Mouse (Mus musculus) ES-E14 (cell line): ENCODE data around the gene Slu7.

Experiments
- CHD2 ChIP-seq: IDR thresholded peaks from 2 replicates; pipeline ENCODE4 v1.6.1; 2014; ENCODE audit warnings: mild to moderate bottlenecking, low read depth, low read length, inconsistent platforms
- MAFK ChIP-seq: IDR thresholded peaks from 2 replicates; pipeline ENCODE4 v1.6.1; 2014; ENCODE audit warnings: mild to moderate bottlenecking, low read depth, low read length, inconsistent platforms; ENCODE audit not compliant: insufficient read depth
- ZC3H11A ChIP-seq: IDR thresholded peaks from 2 replicates; pipeline ENCODE4 v1.6.1; 2012; ENCODE audit warnings: low read depth, mild to moderate bottlenecking, inconsistent platforms, low read length, borderline replicate concordance
- ZNF384 ChIP-seq: IDR thresholded peaks from 2 replicates; pipeline ENCODE4 v1.6.1; 2012; ENCODE audit warnings: low read depth, low read length, inconsistent platforms

GRCm38 (mm10) chr11:43417201-43417600 lies 16.3 kb upstream of the Slu7 start:
- no peak for TF ChIP-seq ZC3H11A
- TF ChIP-seq CHD2, result no peak
- no peak for TF ChIP-seq ZNF384
- TF ChIP-seq MAFK, result no peak
